Mouse (Mus musculus) midbrain, embryonic 10.5 days (tissue): ENCODE measurements around the gene Hoxa2. TPM values are rescaled to one million over a fixed set of nuclear protein-coding genes. Genes with fewer than 3 reads are reported as not detected.

Experiments
- DNase-seq: peaks from one replicate; pipeline ENCODE4 v3.0.0-alpha.2; 2017; ENCODE audit warnings: low spot score
- H3K27ac ChIP-seq: fragments of 300-500 bp; sonication (generic); replicated peaks from 2 replicates; pipeline ENCODE4 v1.5.1; 2016; ENCODE audit warnings: mild to moderate bottlenecking
- H3K27me3 ChIP-seq: fragments of 300-500 bp; sonication (generic); 2 replicates; pipeline ENCODE4 v1.6.1; 2016; ENCODE audit warnings: low read depth, mild to moderate bottlenecking; ENCODE audit not compliant: poor library complexity, severe bottlenecking
- H3K36me3 ChIP-seq: fragments of 300-500 bp; sonication (generic); 2 replicates; pipeline ENCODE4 v1.6.1; 2016; ENCODE audit warnings: mild to moderate bottlenecking, moderate library complexity
- H3K4me1 ChIP-seq: fragments of 300-500 bp; sonication (generic); 2 replicates; pipeline ENCODE4 v1.6.1; 2016
- H3K4me3 ChIP-seq: fragments of 300-500 bp; sonication (generic); 2 replicates; pipeline ENCODE4 v1.5.1; 2016; ENCODE audit warnings: mild to moderate bottlenecking, moderate library complexity
- H3K9me3 ChIP-seq: fragments of 300-500 bp; sonication (generic); replicated peaks from 2 replicates; pipeline ENCODE4 v1.6.1; 2016; ENCODE audit warnings: mild to moderate bottlenecking
- WGBS: fragments of 180-500 bp; shearing (Covaris S2); methylation state at CpG from one replicate; pipeline ENCODE4 v1.1.7; 2016; 5-methylcytosine and 5-hydroxymethylcytosine counted together
- polyA plus RNA-seq: library from polyadenylated mRNA; unstranded; fragments of >200 nt; fragmentation: Nextera tagmentation; extraction: Ambion mirVana; gene quantifications from 2 replicates; pipeline ENCODE4 v1.2.1, GENCODE M21; 2016

Hoxa2 gene
- polyA plus RNA-seq, 1 experiment from 2014 or later = 1.9 TPM

- no peak overlapping the region for H3K4me3 ChIP-seq
- peaks cover 100% of the 10 kb centered on the region for H3K27me3 ChIP-seq
- H3K36me3 ChIP-seq = no peaks in the 10 kb centered on the region
- no peak for DNase-seq
- no peak overlapping the region for H3K27ac ChIP-seq
- 2% methylated on average over 9 of the region's 9 CpGs for WGBS
- no peaks in the 10 kb centered on the region for H3K9me3 ChIP-seq
- H3K4me1 ChIP-seq = peaks cover 5% of the 10 kb centered on the region
Measured at GRCm38 (mm10) chr6:52196811-52197210, 32.2 kb upstream of the Hoxa2 start.

DNA sequence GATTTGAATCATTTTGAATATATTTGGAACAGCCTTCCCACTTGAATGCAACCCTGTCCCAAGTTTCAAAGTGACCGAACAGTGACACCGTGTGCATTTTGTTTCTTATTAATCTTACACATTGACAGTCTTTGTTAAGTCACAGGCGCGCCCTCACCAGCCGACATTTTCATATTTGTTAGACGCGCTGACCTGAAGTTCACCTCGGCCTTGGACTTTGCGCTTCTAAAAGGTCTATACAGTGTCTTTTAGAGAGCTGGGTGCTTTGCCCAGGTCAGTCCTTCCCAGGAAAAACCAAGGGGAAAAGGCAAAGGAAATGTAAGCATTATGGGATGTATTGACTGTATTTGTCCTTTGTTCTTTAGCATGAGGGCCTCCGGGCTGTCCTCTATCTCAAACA is 30.1 kb upstream of the Hoxa2 start:
- DNase-seq = no peak
- peaks cover 100% of the 10 kb centered on the region for H3K27me3 ChIP-seq
- H3K9me3 ChIP-seq = no peaks in the 10 kb centered on the region
- no peak overlapping the region for H3K27ac ChIP-seq
- no peaks in the 10 kb centered on the region for H3K36me3 ChIP-seq
- WGBS = 3% methylated on average over 10 of the region's 10 CpGs
- no peak overlapping the region for H3K4me3 ChIP-seq
- peaks cover 15% of the 10 kb centered on the region for H3K4me1 ChIP-seq

DNA sequence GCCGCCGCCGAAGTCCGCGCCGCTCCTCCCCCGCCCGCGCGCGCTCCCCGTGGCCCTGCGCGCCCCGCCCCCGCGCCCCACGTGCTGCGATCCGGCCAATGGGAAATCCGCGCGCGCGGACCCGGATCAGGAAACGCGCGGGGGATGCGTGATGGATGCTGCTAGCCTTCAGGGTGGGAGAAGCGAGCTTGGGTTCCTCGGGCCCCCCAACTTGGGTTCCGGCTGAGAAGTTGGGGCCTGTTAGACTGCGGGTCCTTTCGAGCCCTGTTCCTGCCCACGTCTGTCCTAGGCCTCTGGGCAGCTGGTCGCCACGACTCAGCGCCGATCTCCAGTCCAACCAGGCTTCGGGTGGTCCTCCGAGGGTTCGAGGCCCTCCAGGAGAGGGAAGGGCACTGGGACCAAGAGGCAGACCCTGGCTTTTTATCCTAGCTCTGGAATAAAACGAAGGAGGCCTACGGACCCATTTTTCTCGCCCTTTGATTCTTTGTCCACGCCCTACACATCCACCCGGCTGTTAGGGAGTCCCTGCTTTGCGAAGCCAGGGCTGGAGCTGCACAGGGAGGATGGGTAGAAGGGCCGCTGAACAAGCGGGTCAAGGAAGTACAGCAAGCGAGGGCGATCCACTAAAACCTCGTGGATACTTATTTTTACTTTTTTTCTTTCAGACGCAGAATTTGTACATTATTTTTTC is 27.4 kb upstream of the Hoxa2 start:
- Histone ChIP-seq H3K27me3 (peaks cover 100% of the 10 kb centered on the region), H3K36me3 (no peaks in the 10 kb centered on the region), H3K27ac (no peak overlapping the region), H3K4me1 (peaks cover 15% of the 10 kb centered on the region), H3K4me3 (peak overlapping the region; percentile 52), H3K9me3 (no peaks in the 10 kb centered on the region)
- WGBS = under 1% methylated on average over 51 of the region's 55 CpGs
- peak; percentile 75 for DNase-seq

DNA sequence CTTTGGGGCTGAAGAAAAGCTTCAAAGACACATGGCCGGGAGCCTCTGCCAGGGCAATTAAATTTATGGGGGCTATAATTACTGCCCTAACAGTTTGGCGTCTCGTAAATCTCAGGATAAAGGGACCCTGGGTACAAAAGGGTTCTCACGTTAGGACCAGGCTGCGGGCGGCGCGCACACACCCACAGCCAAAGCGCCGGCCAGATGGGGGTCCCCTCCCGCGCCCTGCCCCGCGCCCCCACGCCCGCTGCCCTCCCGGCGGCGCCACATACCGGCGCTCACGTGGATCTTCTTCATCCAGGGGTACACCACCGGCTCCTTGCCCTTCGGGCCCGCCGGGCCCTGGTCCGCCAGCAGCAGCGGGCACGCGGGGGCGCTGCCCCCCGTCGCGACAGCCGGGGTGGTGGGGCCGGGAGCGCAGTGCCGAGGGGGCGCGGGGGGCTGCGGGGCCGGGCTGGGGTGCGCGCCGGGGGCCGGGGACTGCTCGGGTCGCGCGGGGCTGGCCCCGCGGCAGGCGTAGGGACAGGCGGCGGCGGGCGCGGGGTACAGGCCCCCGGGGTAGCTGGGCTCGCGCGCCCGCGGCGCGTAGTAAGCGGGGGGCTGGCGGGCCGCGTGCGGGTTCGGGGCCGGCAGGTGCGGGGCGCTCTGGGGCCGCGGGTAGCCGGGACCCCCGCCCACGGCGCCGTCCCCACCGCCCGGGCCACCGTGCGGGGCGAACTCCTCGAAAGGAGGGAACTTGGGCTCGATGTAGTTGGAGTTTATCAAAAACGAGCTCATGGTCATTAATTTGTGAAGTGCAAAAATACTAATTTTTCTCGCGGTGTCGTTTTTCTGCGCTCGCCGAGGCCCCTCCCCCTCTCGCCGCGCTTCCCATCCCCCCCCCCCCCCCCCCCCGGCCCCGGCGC is 26.5 kb upstream of the Hoxa2 start, which contains the start of gene Hoxa4:
Hoxa4 (minus strand) TSS at position 848 of the 905 bp plus-strand sequence.
- no peak for DNase-seq
- H3K4me1 ChIP-seq = peaks cover 15% of the 10 kb centered on the region
- WGBS = 3% methylated on average over 98 of the region's 102 CpGs

GRCm38 (mm10) chr6:52190410-52190809 is 25.8 kb upstream of the Hoxa2 start:
- no peaks in the 10 kb centered on the region for H3K36me3 ChIP-seq
- DNase-seq = no peak
- no peak overlapping the region for H3K27ac ChIP-seq
- peaks cover 100% of the 10 kb centered on the region for H3K27me3 ChIP-seq
- H3K4me3 ChIP-seq = no peak overlapping the region
- H3K9me3 ChIP-seq = no peaks in the 10 kb centered on the region
- under 1% methylated on average over 23 of the region's 23 CpGs for WGBS
- H3K4me1 ChIP-seq = peaks cover 15% of the 10 kb centered on the region

More for the DNA sequence above, 26.5 kb upstream of the Hoxa2 start, which contains the start of gene Hoxa4:
- Histone ChIP-seq H3K27ac (no peak within 1 kb of the TSS), H3K9me3 (no peaks in the 10 kb centered on the region), H3K27me3 (peaks cover 100% of the 10 kb centered on the region), H3K36me3 (no peaks in the 10 kb centered on the region), H3K4me3 (peak within 1 kb of the TSS; percentile 52)

DNA sequence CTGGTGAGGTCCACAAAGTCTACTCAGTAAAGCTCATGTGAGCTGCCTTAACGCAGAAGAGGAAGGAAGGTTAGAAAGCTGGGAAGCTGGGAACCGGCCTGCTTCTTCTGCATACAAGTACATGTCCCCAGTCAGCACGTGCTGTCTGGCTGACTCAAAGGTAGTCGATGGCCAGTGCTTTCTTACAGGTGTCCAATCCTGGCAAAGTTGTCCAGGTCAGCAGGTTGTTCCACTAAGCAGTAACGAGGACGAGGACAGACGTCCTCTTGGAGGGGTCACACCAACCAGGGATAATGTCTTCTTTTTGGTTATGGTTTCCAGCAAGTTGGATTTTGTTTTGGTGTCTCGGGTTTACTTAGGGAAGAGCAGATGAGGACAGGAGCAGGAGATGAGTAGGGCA is 25.3 kb upstream of the Hoxa2 start:
- H3K27me3 ChIP-seq = peaks cover 100% of the 10 kb centered on the region
- peaks cover 15% of the 10 kb centered on the region for H3K4me1 ChIP-seq
- DNase-seq = no peak
- no peak overlapping the region for H3K27ac ChIP-seq
- no peaks in the 10 kb centered on the region for H3K36me3 ChIP-seq
- H3K4me3 ChIP-seq = no peak overlapping the region
- no peaks in the 10 kb centered on the region for H3K9me3 ChIP-seq
- 6% methylated on average over 8 of the region's 8 CpGs for WGBS

DNA sequence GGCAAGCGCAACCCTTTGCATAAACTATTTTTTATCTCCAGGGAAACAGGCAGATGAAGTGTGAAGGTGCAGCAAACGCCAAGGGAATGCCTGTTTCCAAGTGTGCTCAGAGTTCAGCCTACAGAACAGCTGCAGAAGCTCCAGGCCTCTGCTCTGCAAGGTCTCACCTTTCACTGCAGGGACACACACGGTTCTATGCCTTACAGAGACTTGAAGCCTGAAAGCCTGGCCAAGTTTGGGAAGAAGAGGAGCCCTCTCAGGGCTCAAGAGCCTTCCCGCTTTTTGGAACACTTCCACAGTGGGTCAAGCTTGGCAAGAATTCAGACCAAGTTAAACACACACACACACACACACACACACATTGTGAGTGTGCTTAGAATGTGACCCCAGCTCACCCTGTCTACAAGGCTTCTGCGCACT is 24.6 kb upstream of the Hoxa2 start:
- no peak for DNase-seq
- peaks cover 100% of the 10 kb centered on the region for H3K27me3 ChIP-seq

GRCm38 (mm10) chr6:52186500-52186899 is 21.9 kb upstream of the Hoxa2 start:
- Histone ChIP-seq H3K36me3 (no peaks in the 10 kb centered on the region), H3K4me3 (no peak overlapping the region), H3K4me1 (peaks cover 6% of the 10 kb centered on the region; the same call in 1 of the 2 replicates), H3K27me3 (peaks cover 100% of the 10 kb centered on the region), H3K27ac (no peak overlapping the region), H3K9me3 (no peaks in the 10 kb centered on the region)
- WGBS = 9% methylated on average over 1 of the region's 1 CpGs
- DNase-seq = no peak

More for the DNA sequence above, 24.6 kb upstream of the Hoxa2 start:
- Histone ChIP-seq H3K27ac (no peak overlapping the region), H3K4me1 (peaks cover 15% of the 10 kb centered on the region), H3K36me3 (no peaks in the 10 kb centered on the region), H3K4me3 (no peak overlapping the region), H3K9me3 (no peaks in the 10 kb centered on the region)
- 7% methylated on average over 5 of the region's 5 CpGs for WGBS

- no peaks in the 10 kb centered on the region for H3K4me1 ChIP-seq
- whole genome bisulfite sequencing = 8% methylated on average over 3 of the region's 3 CpGs
- no peak for DNase-seq
- H3K9me3 ChIP-seq = no peaks in the 10 kb centered on the region
- H3K27ac ChIP-seq = no peak overlapping the region
- peaks cover 100% of the 10 kb centered on the region for H3K27me3 ChIP-seq
- no peak overlapping the region for H3K4me3 ChIP-seq
- no peaks in the 10 kb centered on the region for H3K36me3 ChIP-seq
Measured at GRCm38 (mm10) chr6:52185834-52186233, 21.2 kb upstream of the Hoxa2 start.

- Histone ChIP-seq H3K36me3 (no peaks in the 10 kb centered on the region), H3K4me3 (no peak overlapping the region), H3K27me3 (peaks cover 100% of the 10 kb centered on the region), H3K27ac (no peak overlapping the region), H3K4me1 (no peaks in the 10 kb centered on the region), H3K9me3 (no peaks in the 10 kb centered on the region)
- 3% methylated on average over 19 of the region's 19 CpGs for WGBS
- DNase-seq = no peak
Measured at GRCm38 (mm10) chr6:52185222-52185621, 20.6 kb upstream of the Hoxa2 start.

GRCm38 (mm10) chr6:52184668-52185067 is 20.0 kb upstream of the Hoxa2 start:
- WGBS = 4% methylated on average over 6 of the region's 6 CpGs
- Histone ChIP-seq H3K27ac (no peak overlapping the region), H3K4me3 (no peak overlapping the region), H3K27me3 (peaks cover 100% of the 10 kb centered on the region), H3K4me1 (no peaks in the 10 kb centered on the region), H3K9me3 (no peaks in the 10 kb centered on the region), H3K36me3 (no peaks in the 10 kb centered on the region)
- DNase-seq = no peak

DNA sequence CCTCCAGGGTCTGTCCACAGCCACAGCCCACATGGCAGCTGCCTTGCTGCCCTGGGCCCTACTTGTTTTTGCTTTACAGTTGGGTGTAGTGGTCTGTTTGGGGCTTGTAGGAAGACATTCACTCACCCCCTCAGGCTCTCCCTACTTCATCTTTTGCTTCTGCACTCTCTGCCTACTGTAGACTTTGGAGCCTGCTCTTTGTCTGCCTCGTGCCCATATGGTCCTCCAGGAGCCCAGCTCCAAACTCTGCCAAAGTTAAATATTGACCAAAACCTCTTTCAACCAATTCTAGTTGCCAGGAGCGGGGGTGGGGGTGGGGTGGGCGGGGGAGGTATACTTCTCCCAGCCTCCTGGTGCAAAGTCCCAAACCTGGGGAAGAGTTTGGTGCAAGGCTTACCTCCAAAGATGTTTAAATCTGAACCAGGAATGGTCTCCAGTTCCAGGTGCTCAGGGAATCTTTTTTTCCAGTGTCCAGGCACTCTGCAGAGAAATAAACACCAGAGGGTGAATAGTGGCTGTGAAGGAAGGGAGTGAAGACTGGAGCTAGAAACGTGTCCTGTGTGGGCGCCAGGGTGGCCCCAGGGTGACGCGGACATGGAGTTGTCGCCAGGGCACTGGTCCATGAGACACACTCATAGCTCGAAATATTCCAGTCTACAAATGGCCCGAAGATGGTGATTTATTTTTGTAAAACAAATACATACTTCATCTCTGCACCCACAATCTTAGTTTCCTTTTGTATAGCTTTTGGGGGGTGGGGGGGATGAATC is 18.9 kb upstream of the Hoxa2 start:
- Histone ChIP-seq H3K27me3 (peaks cover 100% of the 10 kb centered on the region), H3K36me3 (no peaks in the 10 kb centered on the region), H3K4me3 (no peak overlapping the region), H3K27ac (no peak overlapping the region), H3K4me1 (no peaks in the 10 kb centered on the region), H3K9me3 (no peaks in the 10 kb centered on the region)
- no peak for DNase-seq
- 9% methylated on average over 10 of the region's 10 CpGs for WGBS
